17 mouse cellular contexts compared by ENCODE assay signal in the genomic region with DNA sequence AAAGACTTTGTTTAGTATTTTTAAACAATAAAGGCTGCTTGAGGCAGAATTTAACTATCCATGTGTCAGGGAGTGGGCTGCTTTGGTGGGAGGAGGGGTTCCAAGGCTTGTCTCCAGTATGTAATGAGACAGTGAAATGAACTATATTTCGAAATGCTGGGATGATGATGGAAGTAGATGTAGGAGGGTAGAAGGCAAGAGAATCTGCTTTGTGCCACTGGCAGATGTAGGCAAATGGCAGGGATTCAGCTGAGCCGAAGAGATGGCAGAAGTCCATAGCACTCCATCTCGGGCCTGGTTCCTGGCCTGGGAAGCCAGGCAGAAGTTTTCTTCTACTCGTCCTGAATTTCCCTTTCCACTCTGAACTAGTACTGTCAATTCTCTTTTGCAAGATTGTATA.
DNase-seq lines count a peak whose midpoint lies in the region; ATAC-seq lines count a peak whose summit lies in the region.
"Had no signal": no experiment of that assay in that cellular context is flagged by ENCODE, and none has a peak within 500 bp of the region (broad histone marks: within the 10 kb centered on the region; RNA-seq: fewer than 3 reads in every experiment).

No protein-coding gene starts in this region.

- WGBS in embryonic facial prominence, embryonic 10.5 days, result 89% methylated on average over 4 of the region's 4 CpGs
- WGBS in intestine, embryonic 15.5 days, result 74% methylated on average over 4 of the region's 4 CpGs

- no peaks in the 10 kb centered on the region for H3K9me3 ChIP-seq in embryonic facial prominence, embryonic 10.5 days
- no peaks in the 10 kb centered on the region for H3K9me3 ChIP-seq in intestine, embryonic 15.5 days
- H3K9me3 ChIP-seq: forebrain, embryonic 15.5 days; limb, embryonic 12.5 days had no signal

- no peaks in the 10 kb centered on the region for H3K27me3 ChIP-seq in embryonic facial prominence, embryonic 10.5 days (replicated peaks; ENCODE audit: low read depth, poor library complexity, severe bottlenecking)
- no peaks in the 10 kb centered on the region for H3K27me3 ChIP-seq in intestine, embryonic 15.5 days (replicated peaks)
- H3K27me3 ChIP-seq: forebrain, embryonic 15.5 days; limb, embryonic 12.5 days had no signal

- H3K4me2 ChIP-seq in intestine, embryonic 15.5 days (replicated peaks), result no peak overlapping the region
- H3K4me2 ChIP-seq: forebrain, embryonic 15.5 days; limb, embryonic 12.5 days had no signal

- H3K9ac ChIP-seq in intestine, embryonic 15.5 days, result no peak overlapping the region
- H3K9ac ChIP-seq: forebrain, embryonic 15.5 days; limb, embryonic 12.5 days; liver, postnatal 0 days had no signal

- ATAC-seq in CD4-positive, CD25-positive, alpha-beta regulatory T cell, adult 4 months, result no peak
- no peak for ATAC-seq in intestine, embryonic 15.5 days
- ATAC-seq in erythroid progenitor cell, adult 5-6 weeks (replicated peaks; ENCODE audit: low FRiP score, poor library complexity, severe bottlenecking), result no peak
- ATAC-seq: forebrain, embryonic 15.5 days; hindbrain, embryonic 16.5 days; liver, postnatal 0 days had no signal

- H3K27ac ChIP-seq in embryonic facial prominence, embryonic 10.5 days (replicated peaks), result no peak overlapping the region
- H3K27ac ChIP-seq in intestine, embryonic 15.5 days, result no peak overlapping the region
- H3K27ac ChIP-seq: forebrain, embryonic 15.5 days; kidney, postnatal 0 days; limb, embryonic 12.5 days; stomach, postnatal 0 days had no signal

- peak; percentile 47 for DNase-seq in cerebellum, adult 9-10 months
- DNase-seq in frontal cortex, postnatal 36 days (ENCODE audit: low spot score in 2 of 2), result peak; percentile 43 to 79
- peak; percentile 63 to 73 for DNase-seq in left cerebral cortex, adult 18-20 months (ENCODE audit: low spot score in 2 of 2)
- DNase-seq in right cerebral cortex, postnatal 25 days, result peak; percentile 47
- DNase-seq in embryonic facial prominence, embryonic 10.5 days (ENCODE audit: low spot score), result no peak
- DNase-seq: heart, adult 11 months; heart, postnatal 10 days; liver, postnatal 0 days; thymus, postnatal 4 days had no signal

- H3K4me1 ChIP-seq in embryonic facial prominence, embryonic 10.5 days, result no peaks in the 10 kb centered on the region
- no peaks in the 10 kb centered on the region for H3K4me1 ChIP-seq in intestine, embryonic 15.5 days (replicated peaks)
- H3K4me1 ChIP-seq: forebrain, embryonic 15.5 days; limb, embryonic 12.5 days had no signal

- H3K36me3 ChIP-seq in embryonic facial prominence, embryonic 10.5 days (replicated peaks), result no peaks in the 10 kb centered on the region
- H3K36me3 ChIP-seq in intestine, embryonic 15.5 days, result no peaks in the 10 kb centered on the region
- H3K36me3 ChIP-seq: forebrain, embryonic 15.5 days; limb, embryonic 12.5 days had no signal

- H3K4me3 ChIP-seq in embryonic facial prominence, embryonic 10.5 days, result no peak overlapping the region
- H3K4me3 ChIP-seq in intestine, embryonic 15.5 days (replicated peaks), result no peak overlapping the region
- H3K4me3 ChIP-seq: forebrain, embryonic 15.5 days; limb, embryonic 12.5 days had no signal
